Mouse (Mus musculus): ENCODE data around the gene Inca1.

Gene Inca1

DNA sequence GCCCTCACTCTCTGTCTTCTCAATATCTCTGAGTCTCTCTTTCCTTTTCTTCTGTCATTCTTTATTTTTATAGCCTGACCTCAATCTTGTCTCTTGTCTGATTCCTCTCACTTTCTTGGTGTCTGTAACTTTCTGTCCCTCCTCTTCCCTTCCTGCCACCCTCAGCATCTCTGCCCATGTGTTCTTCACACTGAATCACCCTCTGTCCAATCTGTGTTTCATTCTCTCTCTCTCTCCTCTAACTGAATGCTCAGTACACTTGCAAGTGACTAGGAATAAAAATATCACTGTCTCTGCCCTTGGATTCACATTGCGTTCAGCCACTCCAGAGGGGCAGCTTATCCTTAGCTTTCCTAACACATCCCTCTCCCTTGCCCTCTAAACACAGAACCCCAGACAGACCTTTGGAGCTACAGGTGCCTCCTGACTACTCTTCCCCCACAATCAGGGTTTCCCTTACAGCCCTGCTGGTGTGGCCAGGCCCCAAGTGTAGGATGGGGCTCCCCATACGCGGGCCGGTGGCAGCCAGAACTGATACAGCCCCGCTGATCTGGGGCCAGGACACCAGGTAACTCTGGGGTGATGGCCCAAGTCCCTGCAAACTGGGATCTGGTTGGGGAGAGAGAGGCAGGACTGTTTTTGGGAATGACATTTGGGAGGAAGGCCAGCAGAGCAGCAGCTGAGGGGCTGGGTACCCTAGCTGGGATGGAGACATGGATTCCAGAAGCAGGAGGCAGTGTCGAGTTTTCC, 2.2 kb upstream of the Inca1 start:
- no peak for DNase-seq (ENCODE audit: low read depth, low spot score)

DNA sequence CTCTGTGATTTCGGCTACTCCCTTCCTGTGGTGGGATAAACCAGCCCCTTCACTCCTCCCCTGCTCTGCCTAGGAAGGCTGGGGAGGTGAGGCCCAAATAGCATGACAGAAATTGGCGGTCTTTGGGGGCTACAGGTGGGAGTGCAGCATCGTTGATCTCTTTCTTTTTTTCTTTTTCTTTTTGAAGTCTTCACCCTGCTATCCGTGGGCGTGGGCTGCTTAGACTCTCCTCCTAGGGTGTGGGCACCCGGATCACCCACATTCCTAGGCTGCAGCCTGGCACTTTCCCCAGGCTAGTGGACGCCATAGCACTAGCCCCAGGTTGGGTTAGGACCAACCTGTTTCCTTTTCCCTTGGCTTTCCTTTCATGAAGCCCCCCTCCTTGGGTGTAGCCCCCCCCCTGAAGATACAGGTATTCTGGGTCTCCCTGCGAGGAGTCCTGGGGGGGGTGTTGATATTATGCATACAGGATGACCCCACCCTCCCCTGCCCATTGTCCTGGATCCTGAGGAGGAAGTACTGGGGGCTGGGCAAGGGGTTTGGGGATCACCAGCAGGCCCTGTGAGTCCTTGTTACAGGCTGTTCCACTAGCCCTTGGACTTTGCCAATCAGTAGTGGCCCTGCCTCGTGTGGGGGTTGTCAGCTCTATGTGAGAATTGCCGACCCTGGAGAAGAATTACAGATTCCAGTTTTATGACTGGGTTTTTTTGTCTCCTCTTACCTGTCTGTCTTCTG, 1.4 kb upstream of the Inca1 start:
- no peak for DNase-seq (ENCODE audit: low read depth, low spot score)

DNA sequence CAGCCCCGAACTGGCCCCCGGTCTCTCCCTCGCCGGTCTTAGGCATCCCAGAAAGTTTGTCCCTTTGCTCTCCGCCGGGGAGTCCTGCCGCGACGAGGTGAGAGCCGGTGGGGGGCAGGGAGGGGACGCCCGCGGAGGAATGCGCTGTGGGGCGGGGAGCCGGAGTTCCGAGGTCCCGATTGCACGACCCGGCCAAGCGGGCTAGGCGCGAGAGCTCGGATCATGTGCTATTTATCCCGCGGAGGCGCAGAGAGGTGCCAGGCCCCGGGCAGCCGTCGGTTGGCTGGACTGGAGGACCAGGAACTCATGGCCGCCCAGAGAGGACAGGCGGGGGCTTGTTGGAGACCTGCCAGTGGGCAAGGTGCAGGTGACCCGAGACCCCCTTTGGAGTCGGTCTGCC, 658 bp upstream of the Inca1 start:
- no peak for DNase-seq (ENCODE audit: low read depth, low spot score)

DNA sequence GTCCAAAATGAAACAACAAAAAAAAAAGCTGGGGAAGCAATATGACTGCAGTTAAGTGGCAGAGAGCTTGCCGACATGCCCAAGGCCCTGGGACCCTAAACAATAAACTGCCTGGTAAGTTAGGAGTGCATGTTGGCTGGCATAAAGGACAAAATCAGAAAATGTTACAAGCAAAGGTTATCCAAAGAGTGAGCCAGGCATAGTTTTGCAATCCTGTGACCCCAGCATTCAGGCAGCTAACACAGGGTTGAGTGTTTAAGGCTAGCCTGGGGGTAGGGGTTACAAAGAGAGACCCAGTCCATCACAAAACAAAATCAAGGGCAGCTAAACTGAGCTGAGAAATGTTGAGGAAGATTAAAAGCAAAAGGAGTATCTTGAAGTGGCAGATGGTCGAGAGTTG, 904 bp downstream of the Inca1 start:
- no peak for DNase-seq (ENCODE audit: low read depth, low spot score)

DNA sequence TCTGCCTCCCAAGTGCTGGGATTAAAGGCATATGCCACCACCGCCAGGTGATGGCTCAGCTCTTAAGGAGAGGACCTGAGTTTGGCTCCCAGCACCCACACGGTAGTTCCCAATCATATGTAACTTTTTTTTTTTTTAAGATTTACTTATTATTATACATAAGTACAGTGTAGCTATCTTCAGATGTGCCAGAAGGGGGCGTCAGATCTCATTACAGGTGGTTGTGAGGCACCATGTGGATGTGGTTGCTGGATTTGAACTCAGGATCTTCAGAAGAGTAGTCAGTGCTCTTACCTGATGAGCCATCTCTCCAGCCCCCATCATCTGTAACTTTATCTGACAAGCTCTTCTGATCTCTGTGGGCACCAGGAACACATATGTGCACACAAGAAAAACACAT, 2.6 kb downstream of the Inca1 start:
- DNase-seq (ENCODE audit: low read depth, low spot score): no peak

DNA sequence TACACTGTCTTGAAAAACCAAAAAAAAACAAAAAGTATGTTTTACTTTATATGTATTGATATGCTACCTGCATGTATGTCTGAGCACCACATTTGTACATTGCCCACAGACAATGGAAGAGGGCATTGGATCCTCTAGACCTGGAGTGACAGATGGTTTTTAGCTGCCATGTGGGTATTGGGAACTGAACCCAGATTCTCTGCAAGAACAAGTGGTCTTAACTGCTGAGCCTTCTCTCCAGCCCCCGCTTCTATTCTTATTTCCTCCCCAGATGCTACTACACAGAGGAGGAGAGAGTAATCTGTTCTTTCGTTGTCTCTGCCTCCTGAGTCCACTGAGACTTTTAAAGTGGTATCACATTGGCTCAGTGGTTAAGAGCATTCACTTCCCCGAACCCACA, 6.5 kb downstream of the Inca1 start:
- DNase-seq (ENCODE audit: low read depth, low spot score): no peak

DNA sequence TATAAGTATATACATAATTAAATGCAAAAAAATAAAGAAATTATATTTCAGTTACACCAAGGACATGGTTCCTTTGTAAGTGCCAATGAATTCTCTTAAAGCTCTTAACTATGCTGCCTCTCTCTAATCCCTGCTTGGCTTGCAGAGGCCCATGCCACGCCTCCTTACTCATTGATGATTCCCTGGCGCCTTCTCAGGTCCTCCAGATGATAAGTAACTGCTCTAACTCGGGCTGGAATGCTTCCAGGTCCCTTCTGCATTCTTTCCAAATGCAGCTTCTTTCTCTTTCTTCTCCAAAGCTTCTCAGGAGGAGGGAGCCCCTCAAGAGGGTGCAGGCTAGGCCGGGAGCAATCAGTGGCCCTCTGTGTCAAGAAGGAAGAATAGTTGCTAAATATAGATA, 10.4 kb downstream of the Inca1 start:
- DNase-seq (ENCODE audit: low read depth, low spot score): no peak

DNA sequence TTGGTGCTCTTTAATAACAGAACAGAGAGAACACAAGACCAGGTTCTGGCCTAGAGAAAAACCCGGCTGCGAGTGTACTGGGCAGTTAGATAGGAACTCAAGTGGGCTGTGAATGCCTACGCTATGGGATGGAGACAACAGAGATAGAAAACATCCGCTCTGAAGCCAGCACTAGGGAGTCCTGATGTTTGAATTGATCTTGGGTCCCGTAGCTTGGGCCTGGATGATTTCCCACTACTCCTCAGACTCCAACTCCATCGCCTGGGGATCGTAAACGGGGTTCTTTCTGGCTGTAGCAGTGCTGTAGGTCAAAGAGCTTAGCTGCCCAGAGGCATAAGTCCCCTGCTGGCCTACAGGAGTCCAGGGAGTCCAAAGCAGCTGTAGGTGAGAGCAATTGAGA, 11.6 kb downstream of the Inca1 start:
- no peak for DNase-seq (ENCODE audit: low read depth, low spot score)

DNA sequence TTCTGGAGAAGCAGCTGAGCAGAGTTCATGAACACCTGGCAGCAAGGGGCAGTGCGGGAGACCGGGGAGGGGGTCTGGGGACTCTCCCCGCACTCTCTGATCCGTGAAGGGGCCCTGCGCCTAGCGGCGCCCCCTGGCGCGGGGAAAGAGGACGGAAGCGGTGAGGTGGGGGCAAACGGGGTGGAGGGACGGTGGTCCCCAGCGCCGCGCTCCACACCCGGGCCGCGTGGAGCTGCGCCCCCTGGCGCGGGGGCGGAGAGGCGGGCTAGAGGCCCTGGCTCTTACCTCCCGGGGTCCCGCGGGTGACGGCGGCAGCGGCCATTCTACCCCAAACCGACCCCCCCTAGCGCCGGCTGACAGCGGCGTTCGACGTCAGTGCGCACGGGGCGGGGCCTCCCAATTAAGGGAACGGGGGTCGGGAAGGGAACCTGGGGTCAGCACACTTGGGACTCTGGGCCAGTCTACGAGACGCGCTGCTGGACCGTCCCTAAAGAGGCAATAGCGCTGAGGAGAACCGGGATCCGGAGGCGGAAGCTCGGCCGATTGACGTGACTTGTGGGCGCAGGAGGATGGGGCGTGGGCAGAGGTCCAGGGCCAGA, 12.3 kb downstream of the Inca1 start, which contains the start of gene Camta2:
TSS of gene Camta2 (minus strand) at position 505 of the 599 bp plus-strand sequence.
- peak; percentile 76 for DNase-seq (ENCODE audit: low read depth, low spot score)

DNA sequence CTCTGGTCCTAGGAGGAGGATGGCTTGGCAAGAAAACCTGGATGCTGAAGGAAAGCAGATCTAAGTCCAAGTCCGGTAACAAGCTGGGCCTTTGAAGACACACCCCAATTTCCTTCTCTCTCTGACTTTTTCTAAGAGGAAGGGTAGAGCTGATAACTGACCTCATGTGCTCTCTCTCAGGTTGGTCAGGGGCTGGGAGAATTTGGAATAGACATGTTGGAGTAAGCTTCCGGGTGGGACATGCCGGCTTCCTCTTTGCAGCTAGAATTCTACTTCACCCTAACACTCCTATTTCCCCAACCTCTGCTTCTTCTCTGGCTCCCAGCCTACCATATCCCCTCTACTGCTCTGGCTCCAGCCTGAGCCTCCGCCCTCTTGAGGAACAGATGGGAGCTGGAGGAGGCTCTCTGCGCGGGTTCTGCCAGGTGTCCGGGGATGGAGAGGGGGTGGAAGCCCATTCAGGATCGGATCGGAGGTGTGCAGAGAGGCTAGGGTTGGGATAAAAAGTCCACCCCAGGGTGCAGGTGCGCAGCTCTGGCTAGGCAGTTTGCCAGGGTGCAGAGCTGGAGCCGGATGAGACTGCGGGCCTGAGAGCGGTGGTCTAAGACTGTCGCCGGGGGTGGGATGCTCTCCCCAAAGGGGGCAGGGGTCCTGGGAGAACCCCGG, 12.9 kb downstream of the Inca1 start:
- DNase-seq (ENCODE audit: low read depth, low spot score): no peak

DNA sequence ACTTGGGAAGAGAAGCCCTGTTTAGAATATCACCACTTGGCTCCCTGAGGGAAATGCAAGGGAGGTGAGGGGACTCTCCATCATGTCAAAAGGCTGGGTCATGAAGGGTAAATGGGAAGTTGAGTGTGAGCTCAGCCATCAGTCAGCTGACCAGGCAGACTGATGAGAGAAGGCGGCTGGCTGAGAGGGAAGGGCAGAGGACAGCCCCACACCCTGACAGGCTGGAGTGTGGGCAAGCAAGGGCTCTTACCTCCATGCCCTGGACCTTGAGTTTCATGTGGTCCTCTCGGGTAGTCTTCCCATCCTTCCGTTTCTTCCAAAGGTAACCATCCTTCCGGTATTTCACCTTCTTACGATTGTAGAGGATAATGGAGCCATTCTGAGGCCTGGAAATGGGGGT, 16.3 kb downstream of the Inca1 start:
- DNase-seq (ENCODE audit: low read depth, low spot score): no peak

DNA sequence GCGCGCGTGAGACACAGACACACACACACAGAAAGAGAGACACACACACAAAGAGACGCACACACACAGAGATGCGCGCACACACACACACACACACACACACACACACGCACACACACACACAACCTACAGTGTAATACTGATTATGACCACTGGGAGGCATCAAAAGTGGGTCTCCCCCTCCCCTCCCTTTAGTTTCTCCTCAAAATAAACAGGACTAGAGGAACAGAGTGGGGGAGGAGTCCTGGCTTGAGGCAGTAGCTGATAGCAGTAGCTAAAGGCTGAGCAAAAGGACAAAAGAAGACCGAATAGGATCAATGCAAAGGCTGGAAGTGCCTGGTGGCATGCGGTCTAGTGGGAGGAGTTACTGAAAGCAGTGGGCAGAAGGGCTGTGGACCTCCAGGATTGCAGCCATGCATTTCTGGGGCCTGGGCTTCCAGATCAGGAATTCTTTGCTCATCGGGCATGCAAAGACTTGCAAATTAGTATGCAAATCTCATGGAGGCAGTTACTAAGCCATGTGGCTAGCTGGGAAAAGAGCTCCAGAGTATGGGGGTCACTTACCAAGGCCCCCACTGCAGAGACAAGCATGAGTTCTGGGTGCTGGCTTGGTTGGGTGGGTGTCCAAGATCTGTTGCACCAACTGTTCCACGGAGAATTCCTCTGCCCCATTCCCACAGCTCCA, 17.9 kb downstream of the Inca1 start:
- DNase-seq (ENCODE audit: low read depth, low spot score): peak; percentile 44

DNA sequence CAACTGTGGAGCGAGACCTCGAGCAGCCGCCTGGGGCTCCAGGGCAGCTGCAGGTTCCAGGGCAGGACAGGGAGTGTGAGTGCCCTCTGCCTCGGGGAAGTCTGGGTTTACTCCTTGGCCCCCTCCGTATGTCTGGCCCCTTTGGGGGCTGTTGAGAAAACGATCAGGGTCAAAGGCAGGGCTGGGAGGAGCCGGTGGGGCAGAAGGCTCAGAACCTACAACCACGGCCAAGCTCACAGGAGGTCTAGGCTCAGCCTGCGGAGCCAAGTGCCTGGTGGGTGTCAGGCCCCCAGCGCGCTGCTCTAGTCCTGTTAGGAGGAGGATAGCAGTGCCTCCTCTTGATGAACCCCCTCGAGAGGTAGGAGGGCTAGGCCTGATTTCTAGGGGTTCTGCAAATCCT, 18.8 kb downstream of the Inca1 start:
- DNase-seq (ENCODE audit: low read depth, low spot score): no peak

DNA sequence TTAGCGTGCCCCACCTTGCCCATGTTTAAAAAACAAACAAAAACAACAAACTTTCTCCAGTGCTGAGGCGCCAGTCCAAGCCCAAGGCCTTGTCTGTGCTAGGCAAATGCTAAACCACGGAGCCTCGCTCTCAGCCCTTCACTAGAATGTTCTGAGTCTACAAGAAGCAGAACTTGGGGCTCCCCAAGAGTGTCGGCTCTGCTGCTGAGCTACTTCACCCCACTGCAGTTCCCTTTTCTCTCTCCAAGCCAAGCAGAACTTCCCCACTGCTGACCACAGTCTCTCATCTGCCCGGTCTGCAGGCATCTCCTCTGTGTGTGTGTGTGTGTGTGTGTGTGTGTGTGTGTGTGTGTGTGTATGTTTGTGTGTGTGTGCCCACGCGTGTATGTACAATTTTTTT, 20.1 kb downstream of the Inca1 start:
- DNase-seq (ENCODE audit: low read depth, low spot score): no peak

DNA sequence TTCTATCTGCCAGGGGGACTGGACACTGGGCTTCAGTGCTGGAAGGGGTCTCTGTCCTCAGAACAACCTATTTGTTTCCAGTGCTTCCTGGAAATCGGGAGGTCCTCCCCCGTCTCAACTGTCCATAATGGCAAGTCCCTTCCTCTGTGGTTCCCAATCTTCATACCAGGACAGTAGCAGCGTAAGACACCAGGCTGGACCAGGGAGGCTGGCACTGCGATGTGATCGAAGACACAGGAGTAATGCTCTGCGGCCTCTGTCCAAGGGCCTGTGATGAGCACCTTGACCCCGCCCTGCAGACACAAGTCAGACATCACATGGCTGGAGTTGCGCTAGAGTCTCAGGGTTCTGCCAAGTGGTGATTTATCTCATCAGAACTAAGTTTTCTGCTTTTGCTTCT, 20.6 kb downstream of the Inca1 start:
- DNase-seq (ENCODE audit: low read depth, low spot score): no peak

DNA sequence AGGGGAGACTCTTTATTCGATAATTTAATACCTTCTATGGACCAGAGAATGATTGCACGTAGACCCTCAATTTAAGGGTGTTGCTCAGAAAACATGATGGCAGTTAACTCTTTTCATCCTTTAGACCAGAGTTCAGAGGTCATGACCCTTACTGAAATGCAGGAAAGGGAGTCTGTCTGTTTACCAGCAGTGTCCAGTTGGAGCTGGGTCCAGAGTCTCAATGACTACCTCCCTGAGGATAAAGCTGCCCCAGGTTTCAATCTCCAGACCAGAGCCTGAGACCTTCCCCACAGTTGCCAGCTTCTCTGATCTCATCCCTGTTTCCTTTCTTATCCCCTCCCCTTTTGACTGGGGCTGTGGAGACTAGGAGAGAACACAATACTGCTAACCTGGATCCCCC, 21.4 kb downstream of the Inca1 start:
- no peak for DNase-seq (ENCODE audit: low read depth, low spot score)

DNA sequence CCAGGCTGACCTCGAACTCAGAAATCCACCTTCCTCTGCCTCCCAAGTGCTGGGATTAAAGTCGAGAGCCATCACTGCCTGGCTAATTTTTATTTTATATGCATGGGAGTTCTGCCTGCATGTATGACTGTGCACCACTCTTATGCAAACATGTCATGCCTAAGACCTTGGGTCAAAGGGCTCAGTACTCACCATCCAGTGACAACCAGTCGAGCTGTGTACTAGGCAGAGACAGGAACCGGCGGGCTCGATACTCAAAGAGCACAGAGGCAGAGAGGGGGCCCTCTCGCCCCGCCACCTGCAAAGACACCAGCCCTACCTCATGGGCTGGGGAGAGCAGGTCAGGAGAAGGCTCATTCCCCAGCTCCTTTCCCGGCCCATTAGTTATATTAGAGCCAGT, 21.9 kb downstream of the Inca1 start:
- no peak for DNase-seq (ENCODE audit: low read depth, low spot score)

DNA sequence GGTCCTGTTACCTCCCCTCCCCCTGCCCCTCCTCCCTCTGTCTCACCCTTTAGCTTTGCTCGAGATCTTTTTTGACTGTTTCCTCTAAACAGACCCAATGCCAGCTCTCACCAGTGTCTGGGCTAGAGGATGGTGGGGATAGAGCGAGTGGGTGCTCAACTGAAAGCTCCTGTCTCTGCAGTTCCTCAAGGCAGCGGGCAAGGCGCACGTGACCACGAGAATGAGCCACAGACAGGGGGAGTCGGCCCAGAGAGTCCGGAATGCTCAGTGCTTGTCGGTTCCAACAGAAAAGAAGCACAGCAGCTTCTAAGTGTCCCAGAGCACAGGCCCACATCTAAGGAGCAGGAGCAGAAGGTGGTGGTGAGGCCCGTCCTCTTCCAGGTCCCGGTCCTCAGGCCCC, 25.5 kb downstream of the Inca1 start:
- no peak for DNase-seq (ENCODE audit: low read depth, low spot score)

DNA sequence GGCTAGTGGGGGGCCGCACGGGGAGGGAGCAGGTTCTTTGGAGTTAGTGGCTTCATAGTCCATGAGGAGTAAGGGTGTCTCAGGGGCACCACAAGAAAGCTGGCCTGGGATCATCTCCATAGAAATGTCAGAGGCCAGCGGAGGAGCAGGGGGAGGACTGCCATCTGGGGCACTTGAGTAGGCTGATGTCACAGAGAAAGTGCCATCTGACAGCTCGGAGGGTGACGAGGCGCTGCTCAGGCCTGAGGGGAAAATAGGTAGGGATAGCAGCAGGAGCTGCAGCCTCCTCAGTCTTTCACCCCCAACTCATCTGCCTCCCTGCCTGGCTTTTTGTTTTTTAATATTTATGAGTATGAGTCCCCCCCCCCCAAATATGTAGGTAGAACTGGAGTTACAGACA, 25.9 kb downstream of the Inca1 start:
- no peak for DNase-seq (ENCODE audit: low read depth, low spot score)

DNA sequence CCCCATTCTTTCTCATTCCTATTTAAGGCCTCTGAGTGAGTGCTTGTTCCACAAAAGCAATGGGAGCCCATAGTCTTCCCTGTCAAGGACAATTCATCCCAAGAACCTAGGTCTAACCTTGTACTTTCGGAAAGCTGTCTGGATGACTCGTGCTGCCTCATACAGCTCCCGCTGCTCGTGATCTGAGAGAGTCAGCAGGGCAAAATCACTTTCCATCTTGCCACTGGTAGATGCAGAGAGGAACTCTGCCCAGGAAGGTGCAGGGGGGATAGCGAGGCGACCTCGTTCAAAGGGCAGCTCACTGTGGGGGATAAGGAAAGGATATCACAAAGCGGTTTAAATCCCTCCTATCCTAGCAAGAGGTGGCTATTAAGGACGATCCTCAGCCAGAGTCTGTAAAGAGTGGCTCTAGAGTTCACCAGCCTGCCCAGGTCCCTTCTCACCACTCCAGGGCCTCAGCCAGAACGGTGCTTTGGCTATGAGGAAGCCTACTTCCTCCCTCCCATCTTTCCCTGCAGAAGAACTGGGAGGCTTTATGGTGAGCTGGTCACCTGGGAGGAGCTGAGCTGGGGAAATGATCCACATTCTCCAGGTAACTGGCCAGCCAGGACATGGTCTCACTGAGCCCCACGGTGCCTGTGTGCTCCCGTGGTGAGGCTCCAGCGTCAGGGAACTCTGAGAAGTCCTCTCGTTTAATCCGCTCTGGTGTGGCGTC, 28.5 kb downstream of the Inca1 start:
- no peak for DNase-seq (ENCODE audit: low read depth, low spot score)

DNA sequence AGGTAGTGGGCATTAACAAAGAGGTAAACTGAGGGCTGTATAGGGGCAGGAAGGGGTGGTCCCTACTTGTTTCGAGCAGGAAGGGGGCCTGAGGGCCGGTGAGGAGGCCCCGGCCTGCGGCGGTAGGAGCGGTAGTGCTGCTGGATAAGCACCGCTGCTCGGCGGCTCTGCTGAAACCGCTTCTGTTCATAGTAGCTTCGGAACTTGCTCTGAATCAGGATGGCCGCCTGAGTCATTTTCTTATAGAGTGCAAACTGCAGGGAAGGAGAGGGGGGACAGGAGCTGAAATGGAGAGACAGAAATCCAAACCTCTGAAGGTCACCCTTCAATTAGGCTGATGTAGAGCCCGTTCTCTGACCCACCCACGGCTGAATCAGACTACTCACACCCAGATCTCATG, 29.5 kb downstream of the Inca1 start:
- no peak for DNase-seq (ENCODE audit: low read depth, low spot score)
